Mouse (Mus musculus) lung, postnatal 0 days (tissue): ENCODE data around the gene Upp2. TPM values are rescaled to one million over a fixed set of nuclear protein-coding genes. Genes with fewer than 3 reads are reported as not detected.

Experiments
- ATAC-seq: fragments of 200-750 bp; cut with Nextera tagmentation; 2 replicates; pipeline ENCODE4 v1.8.0; 2017; ENCODE audit warnings: moderate library complexity
- DNase-seq: peaks from one replicate; pipeline ENCODE4 v3.0.0-alpha.2; 2016; ENCODE audit warnings: low spot score
- H3K27ac ChIP-seq: fragments of 300-500 bp; sonication (generic); 2 replicates; pipeline ENCODE4 v1.5.1; 2014; ENCODE audit warnings: antibody characterized with exemption, mild to moderate bottlenecking, low read length, mixed read lengths
- H3K27me3 ChIP-seq: fragments of 300-500 bp; sonication (generic); replicated peaks from 2 replicates; pipeline ENCODE4 v1.6.1; 2014; ENCODE audit warnings: low read length, mixed read lengths; ENCODE audit not compliant: insufficient read depth
- H3K36me3 ChIP-seq: fragments of 300-500 bp; sonication (generic); 2 replicates; pipeline ENCODE4 v1.6.1; 2014; ENCODE audit warnings: low read length, mixed read lengths; ENCODE audit not compliant: insufficient read depth
- H3K4me1 ChIP-seq: fragments of 300-500 bp; sonication (generic); 2 replicates; pipeline ENCODE4 v1.6.1; 2014; ENCODE audit warnings: antibody characterized with exemption, low read depth, low read length, mixed read lengths; ENCODE audit not compliant: insufficient read depth
- H3K4me2 ChIP-seq: fragments of 300-500 bp; sonication (generic); replicated peaks from 2 replicates; pipeline ENCODE4 v1.6.1; 2014; ENCODE audit warnings: low read depth, mild to moderate bottlenecking, low read length, moderate library complexity, mixed read lengths
- H3K4me3 ChIP-seq: fragments of 300-500 bp; sonication (generic); 2 replicates; pipeline ENCODE4 v1.5.1; 2014; ENCODE audit warnings: low read depth, low read length
- H3K9ac ChIP-seq: fragments of 300-500 bp; sonication (generic); replicated peaks from 2 replicates; pipeline ENCODE4 v1.6.1; 2014; ENCODE audit warnings: low read depth, mild to moderate bottlenecking
- H3K9me3 ChIP-seq: fragments of 300-500 bp; sonication (generic); 2 replicates; pipeline ENCODE4 v1.6.1; 2016; ENCODE audit warnings: low read length, mixed read lengths
- CTCF ChIP-seq: IDR thresholded peaks from 2 replicates; pipeline ENCODE4 v1.5.1; 2016; ENCODE audit warnings: antibody characterized with exemption, mild to moderate bottlenecking
- EP300 ChIP-seq: IDR thresholded peaks from 2 replicates; pipeline ENCODE4 v1.6.1; 2016; ENCODE audit warnings: antibody characterized with exemption, mild to moderate bottlenecking, control low read depth
- WGBS: fragments of 180-500 bp; shearing (Covaris S2); extraction: QIAGEN DNeasy Blood & Tissue Kit; methylation state at CpG from one replicate; pipeline ENCODE4 v1.1.7; 2014; 5-methylcytosine and 5-hydroxymethylcytosine counted together
- polyA plus RNA-seq: library from polyadenylated mRNA; unstranded; fragments of >200 nt; fragmentation: Nextera tagmentation; extraction: Ambion mirVana; gene quantifications from 2 replicates; pipeline ENCODE4 v1.2.1, GENCODE M21; 2015

Upp2 gene
- polyA plus RNA-seq, 1 experiment from 2014 or later, result 6.4 TPM

DNA sequence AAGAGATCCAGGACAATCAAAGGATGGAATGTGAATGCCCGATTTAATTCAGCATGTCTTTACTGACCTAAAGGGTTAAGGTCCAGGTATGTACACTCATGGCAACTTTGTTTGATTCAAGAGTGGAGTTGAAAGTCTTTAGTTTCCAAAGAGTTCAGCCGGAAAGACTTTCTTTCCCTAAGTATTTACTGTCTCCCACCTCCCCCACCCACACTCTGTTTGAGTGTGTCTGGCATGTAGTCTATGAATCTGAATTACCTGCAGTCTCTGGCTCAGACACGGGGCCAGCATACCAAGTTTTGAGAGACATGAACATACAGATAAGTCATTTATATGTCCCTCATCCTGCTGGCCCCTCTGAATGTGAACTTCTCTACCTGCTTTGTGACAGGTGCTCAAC is 219.1 kb downstream of the Upp2 start:
- Histone ChIP-seq H3K9ac (no peak overlapping the region), H3K27ac (no peak overlapping the region), H3K9me3 (no peaks in the 10 kb centered on the region), H3K4me3 (no peak overlapping the region), H3K36me3 (no peaks in the 10 kb centered on the region), H3K4me2 (peak overlapping the region; percentile 36), H3K4me1 (no peaks in the 10 kb centered on the region; the same call in 1 of the 2 replicates), H3K27me3 (no peaks in the 10 kb centered on the region)
- TF ChIP-seq CTCF, result no peak
- peak; percentile 68 for TF ChIP-seq EP300
- peak; percentile 52 for DNase-seq
- WGBS, result 52% methylated on average over 3 of the region's 3 CpGs
- ATAC-seq, result peak; percentile 64; the same call in 1 of the 2 replicates

DNA sequence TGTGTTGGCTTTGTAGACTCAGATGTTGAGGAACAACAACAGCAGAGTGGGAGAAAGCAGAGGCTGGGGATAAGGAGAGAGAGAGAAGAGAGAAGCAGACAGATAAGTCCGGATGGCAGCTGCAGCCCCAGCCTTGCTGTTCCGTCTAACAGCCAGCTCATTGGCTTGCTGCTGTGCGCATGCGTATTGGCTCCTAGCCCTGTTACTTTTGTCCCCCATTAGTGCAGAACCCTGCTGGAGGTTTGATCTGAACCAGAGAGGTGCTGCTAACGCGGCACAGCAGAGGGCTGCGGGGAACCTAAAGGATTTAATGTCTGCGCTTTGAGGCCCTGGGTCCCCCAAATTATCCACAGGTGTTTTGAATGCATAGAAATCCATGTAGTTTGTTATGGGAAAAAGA is 219.6 kb downstream of the Upp2 start:
- 50% methylated on average over 8 of the region's 8 CpGs for WGBS
- TF ChIP-seq EP300 (no peak), CTCF (no peak)
- no peaks in the 10 kb centered on the region for H3K36me3 ChIP-seq
- peak; percentile 47 for DNase-seq
- no peak overlapping the region for H3K9ac ChIP-seq
- no peak overlapping the region for H3K4me3 ChIP-seq
- H3K4me2 ChIP-seq, result peak overlapping the region; percentile 36
- H3K4me1 ChIP-seq, result no peaks in the 10 kb centered on the region; the same call in 1 of the 2 replicates
- no peak overlapping the region for H3K27ac ChIP-seq
- H3K27me3 ChIP-seq, result no peaks in the 10 kb centered on the region
- no peaks in the 10 kb centered on the region for H3K9me3 ChIP-seq
- ATAC-seq, result 0 out of 2 replicates have a peak, but pooled peaks have one; percentile 31

DNA sequence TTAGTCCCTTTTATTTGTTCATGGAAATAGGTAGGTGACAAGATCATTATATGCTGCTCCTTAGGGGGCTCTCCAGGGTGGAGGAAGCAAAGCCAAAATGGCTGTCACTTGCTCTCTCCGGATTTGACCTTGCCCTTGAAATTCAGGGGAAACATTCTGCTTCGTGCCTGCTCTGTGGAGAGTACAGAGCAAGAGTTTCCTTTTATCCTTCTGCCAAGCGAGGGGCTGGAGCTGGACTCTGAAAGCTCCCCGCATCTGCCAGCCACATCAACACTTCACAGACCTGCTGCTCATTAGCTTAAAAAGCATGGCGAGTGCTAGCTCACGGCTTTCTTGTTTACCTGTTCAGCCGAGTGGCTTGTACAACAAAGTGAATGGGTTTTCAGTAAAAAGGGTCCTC is 220.3 kb downstream of the Upp2 start:
- no peak overlapping the region for H3K4me3 ChIP-seq
- no peaks in the 10 kb centered on the region for H3K36me3 ChIP-seq
- H3K27me3 ChIP-seq, result no peaks in the 10 kb centered on the region
- no peak overlapping the region for H3K27ac ChIP-seq
- no peak for ATAC-seq
- TF ChIP-seq EP300 (no peak), CTCF (no peak)
- H3K9ac ChIP-seq, result no peak overlapping the region
- H3K4me1 ChIP-seq, result peaks cover 6% of the 10 kb centered on the region
- H3K4me2 ChIP-seq, result no peak overlapping the region
- no peaks in the 10 kb centered on the region for H3K9me3 ChIP-seq
- no peak for DNase-seq
- 37% methylated on average over 7 of the region's 7 CpGs for WGBS

DNA sequence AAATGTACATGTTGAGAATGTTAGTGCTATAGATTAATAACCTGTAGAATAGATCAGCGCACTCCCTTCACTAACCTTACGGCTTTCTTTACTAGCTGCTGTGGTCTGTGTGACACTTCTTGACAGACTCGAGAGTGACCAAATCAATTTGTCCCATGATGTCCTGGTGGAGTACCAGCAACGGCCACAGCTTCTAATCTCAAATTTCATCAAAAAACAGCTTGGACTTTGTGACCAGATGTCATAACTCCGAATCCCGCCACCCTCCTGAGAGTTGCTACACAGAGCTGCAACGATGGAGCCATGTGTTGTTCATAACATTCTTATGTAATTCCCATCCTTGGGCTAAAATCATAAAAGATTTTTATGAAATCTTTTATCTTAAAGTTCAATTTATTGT is 222.8 kb downstream of the Upp2 start:
- Histone ChIP-seq H3K9ac (no peak overlapping the region), H3K4me1 (peaks cover 7% of the 10 kb centered on the region), H3K36me3 (no peaks in the 10 kb centered on the region), H3K9me3 (no peaks in the 10 kb centered on the region), H3K27ac (no peak overlapping the region), H3K27me3 (no peaks in the 10 kb centered on the region), H3K4me3 (no peak overlapping the region), H3K4me2 (no peak overlapping the region)
- WGBS, result 55% methylated on average over 7 of the region's 7 CpGs
- TF ChIP-seq EP300 (no peak), CTCF (no peak)
- DNase-seq (peak; percentile 11), ATAC-seq (no peak)

DNA sequence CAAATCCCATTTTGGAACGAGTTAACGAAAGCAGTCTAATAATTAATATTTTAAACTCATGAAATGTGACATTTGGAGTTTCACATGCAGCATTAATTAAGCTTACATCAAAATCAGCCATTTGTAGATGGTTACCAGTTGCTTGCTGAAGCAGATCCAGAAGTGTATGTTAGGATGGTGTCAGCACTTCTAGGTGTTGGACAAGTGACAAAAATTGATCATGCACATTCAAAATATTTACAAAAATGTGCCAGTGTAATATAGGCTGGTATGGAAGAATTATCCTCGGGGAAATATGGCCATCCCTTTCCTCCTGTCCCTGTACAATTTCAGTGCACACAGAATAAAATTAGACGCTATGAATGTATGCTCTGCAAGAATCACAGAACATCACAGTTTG is 223.3 kb downstream of the Upp2 start:
- Histone ChIP-seq H3K9ac (no peak overlapping the region), H3K27me3 (no peaks in the 10 kb centered on the region), H3K4me1 (peaks cover 7% of the 10 kb centered on the region; the same call in 1 of the 2 replicates), H3K27ac (no peak overlapping the region), H3K4me3 (no peak overlapping the region), H3K36me3 (no peaks in the 10 kb centered on the region), H3K4me2 (no peak overlapping the region), H3K9me3 (no peaks in the 10 kb centered on the region)
- TF ChIP-seq CTCF, result no peak
- TF ChIP-seq EP300, result no peak
- ATAC-seq (no peak), DNase-seq (no peak)
- WGBS, result 79% methylated on average over 4 of the region's 4 CpGs

DNA sequence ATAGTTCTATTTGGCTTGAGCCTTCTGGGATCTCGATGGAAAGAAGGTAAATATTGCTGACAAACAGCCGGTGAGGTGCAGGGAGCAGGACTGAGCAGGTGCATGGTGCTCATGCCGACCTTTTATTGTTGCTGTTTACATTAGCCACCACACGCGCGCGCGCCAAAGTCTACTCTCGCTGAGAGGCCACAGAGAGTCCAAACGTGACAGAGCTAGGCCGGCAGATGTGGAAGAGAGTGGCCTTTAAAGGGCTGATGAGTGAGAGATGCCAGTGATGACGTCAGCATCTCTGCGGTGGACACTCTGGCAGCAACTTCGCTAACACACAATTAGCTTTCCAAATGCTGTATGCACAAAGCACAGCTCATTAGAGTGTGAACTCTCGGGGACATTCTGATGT is 227.4 kb downstream of the Upp2 start:
- 38% methylated on average over 15 of the region's 15 CpGs for WGBS
- no peak overlapping the region for H3K4me2 ChIP-seq
- no peak for TF ChIP-seq EP300
- no peak for TF ChIP-seq CTCF
- no peaks in the 10 kb centered on the region for H3K9me3 ChIP-seq
- ATAC-seq (peak; percentile 63), DNase-seq (peak; percentile 32)
- H3K4me3 ChIP-seq, result no peak overlapping the region
- H3K27ac ChIP-seq, result no peak overlapping the region
- H3K27me3 ChIP-seq, result no peaks in the 10 kb centered on the region
- H3K4me1 ChIP-seq, result peaks cover 7% of the 10 kb centered on the region; the same call in 1 of the 2 replicates
- no peaks in the 10 kb centered on the region for H3K36me3 ChIP-seq
- H3K9ac ChIP-seq, result no peak overlapping the region

DNA sequence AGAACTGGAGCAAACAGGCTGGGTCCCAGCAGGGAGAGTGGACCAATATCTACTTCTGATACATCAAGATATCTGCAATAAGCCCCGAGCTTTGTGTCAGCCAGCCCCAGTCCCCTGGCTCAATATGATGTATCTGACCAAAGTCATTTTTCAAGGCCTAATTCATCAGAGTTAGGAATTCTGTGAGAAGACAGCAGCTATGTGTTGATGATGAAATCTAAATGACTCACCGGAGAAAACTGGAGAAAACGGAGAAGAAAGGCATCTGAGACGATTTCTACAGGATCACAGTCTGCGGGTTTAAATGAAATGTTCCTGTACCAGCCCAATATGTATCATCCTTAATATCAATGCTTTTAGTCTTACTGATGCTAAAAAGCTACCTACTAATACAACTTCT is 228.3 kb downstream of the Upp2 start:
- DNase-seq (no peak), ATAC-seq (no peak)
- TF ChIP-seq CTCF (no peak), EP300 (no peak)
- no peaks in the 10 kb centered on the region for H3K27me3 ChIP-seq
- no peak overlapping the region for H3K27ac ChIP-seq
- H3K36me3 ChIP-seq, result no peaks in the 10 kb centered on the region
- H3K9me3 ChIP-seq, result no peaks in the 10 kb centered on the region
- H3K4me3 ChIP-seq, result no peak overlapping the region
- H3K4me2 ChIP-seq, result no peak overlapping the region
- 76% methylated on average over 5 of the region's 5 CpGs for WGBS
- no peak overlapping the region for H3K9ac ChIP-seq
- H3K4me1 ChIP-seq, result peaks cover 7% of the 10 kb centered on the region; the same call in 1 of the 2 replicates
